Mouse (Mus musculus) MEL (cell line): Measurements from ENCODE around the gene H2al3.

Experiments
- CHD1 ChIP-seq: IDR thresholded peaks from 2 replicates; pipeline ENCODE4 v1.6.1; 2012; ENCODE audit warnings: low read depth, mild to moderate bottlenecking, inconsistent platforms, low read length, improper control_type of control experiment
- CTCF ChIP-seq, 3 experiments: IDR thresholded peaks in 2 of 3; conservative IDR thresholded peaks in 1 of 3; 2 replicates each; pipeline ENCODE4 v1.5.1; 2011 to 2012; ENCODE audit warnings: low read length in 3 of 3, low read depth in 2 of 3, mild to moderate bottlenecking in 2 of 3, improper control_type of control experiment in 1 of 3, inconsistent platforms in 1 of 3, mixed read lengths in 1 of 3, moderate library complexity in 1 of 3; ENCODE audit not compliant: control insufficient read depth in 1 of 3, insufficient read depth in 1 of 3, poor library complexity in 1 of 3, severe bottlenecking in 1 of 3
- EP300 ChIP-seq, 2 experiments: IDR thresholded peaks; 2 replicates each; pipeline ENCODE4 v1.6.1; 2011; ENCODE audit warnings: improper control_type of control experiment in 2 of 2, low read length in 2 of 2, low read depth in 1 of 2, mild to moderate bottlenecking in 1 of 2
- ETS1 ChIP-seq: IDR thresholded peaks from 2 replicates; pipeline ENCODE4 v1.6.1; 2012; ENCODE audit warnings: low read depth, mild to moderate bottlenecking, inconsistent platforms, low read length, improper control_type of control experiment, moderate library complexity
- GATA1 ChIP-seq: IDR thresholded peaks from 2 replicates; pipeline ENCODE4 v1.6.1; 2011; ENCODE audit warnings: low read depth, low read length, improper control_type of control experiment
- KAT2A ChIP-seq: conservative IDR thresholded peaks from 2 replicates; pipeline ENCODE4 v1.6.1; 2012; ENCODE audit warnings: low read depth, low read length, improper control_type of control experiment, inconsistent platforms
- MAZ ChIP-seq: IDR thresholded peaks from 2 replicates; pipeline ENCODE4 v1.6.1; 2012; ENCODE audit warnings: low read depth, mild to moderate bottlenecking, inconsistent platforms, low read length, improper control_type of control experiment
- MYB ChIP-seq: IDR thresholded peaks from 2 replicates; pipeline ENCODE4 v1.6.1; 2011; ENCODE audit warnings: mild to moderate bottlenecking, low read depth, low read length, improper control_type of control experiment
- POLR2A ChIP-seq, 2 experiments: IDR thresholded peaks; 2 replicates each; pipeline ENCODE4 v1.6.1; 2011 to 2012; ENCODE audit warnings: low read length in 2 of 2, mild to moderate bottlenecking in 2 of 2, control low read depth in 1 of 2, improper control_type of control experiment in 1 of 2, low read depth in 1 of 2, moderate library complexity in 1 of 2; ENCODE audit not compliant: control insufficient read depth in 1 of 2, insufficient read depth in 1 of 2, poor library complexity in 1 of 2
- POLR2AphosphoS5 ChIP-seq: IDR thresholded peaks from 2 replicates; pipeline ENCODE4 v1.6.1; 2012; ENCODE audit warnings: low read depth, borderline replicate concordance, mild to moderate bottlenecking, inconsistent platforms, low read length, moderate library complexity, mixed read lengths
- RAD21 ChIP-seq: IDR thresholded peaks from 2 replicates; pipeline ENCODE4 v1.6.1; 2011; ENCODE audit warnings: mild to moderate bottlenecking, low read depth, low read length, improper control_type of control experiment
- ZNF384 ChIP-seq: IDR thresholded peaks from 2 replicates; pipeline ENCODE4 v1.6.1; 2012; ENCODE audit warnings: low read depth, mild to moderate bottlenecking, inconsistent platforms, low read length, improper control_type of control experiment

- TF ChIP-seq GATA1 (no peak), POLR2AphosphoS5 (no peak), MYB (no peak), EP300 (IDR thresholded peaks at IDR 0.05; ENCODE audit: low read depth in 1 of 2, low read length in 2 of 2) (no peak), CTCF (IDR thresholded peaks at IDR 0.05 in 2 of 3, conservative IDR thresholded peaks at IDR 0.05 in 1 of 3; ENCODE audit: control insufficient read depth in 1 of 3, insufficient read depth in 1 of 3, low read depth in 2 of 3, low read length in 3 of 3, poor library complexity in 1 of 3, severe bottlenecking in 1 of 3) (no peak), POLR2A (IDR thresholded peaks at IDR 0.05; ENCODE audit: control insufficient read depth in 1 of 2, insufficient read depth in 1 of 2, low read depth in 1 of 2, low read length in 2 of 2, poor library complexity in 1 of 2) (no peak), ZNF384 (no peak), MAZ (no peak), KAT2A (no peak), ETS1 (no peak), RAD21 (no peak), CHD1 (no peak)
Measured at GRCm38 (mm10) chrX:9810101-9810500, 39.4 kb upstream of the H2al3 start.
